Mouse (Mus musculus) CD4-positive naive resting alpha-beta T cell, adult 57 days (primary cell): ENCODE results near the gene Isca1. TPM values are rescaled to one million over a fixed set of nuclear protein-coding genes. Genes with fewer than 3 reads are reported as not detected.

Experiments
- total RNA-seq: library from RNA; stranded (reverse); gene quantifications from one replicate; pipeline ENCODE4 v1.2.4, GENCODE M21; 2023

The Isca1 gene
- total RNA-seq, result 78.3 TPM

GRCm38 (mm10) chr13:59769296-59770163, at the start of gene Isca1:
Gene Isca1, minus strand, starts transcription at chr13:59769810.

GRCm38 (mm10) chr13:59782145-59782544, 12.5 kb upstream of the Isca1 start, which contains the start of gene Gm49354:
Gene Gm49354, minus strand, starts transcription at chr13:59782245.

GRCm38 (mm10) chr13:59746711-59747110, 22.9 kb downstream of the Isca1 start, which contains the start of gene 1700014D04Rik:
Gene 1700014D04Rik, minus strand, starts transcription at chr13:59746752.

GRCm38 (mm10) chr13:59731652-59732051, 38.0 kb downstream of the Isca1 start, which contains the start of gene Spata31d1d:
Gene Spata31d1d, minus strand, starts transcription at chr13:59731752.

GRCm38 (mm10) chr13:59711984-59712383, 57.6 kb downstream of the Isca1 start, which contains the start of gene Spata31d1b:
Gene Spata31d1b, plus strand, starts transcription at chr13:59712284.

GRCm38 (mm10) chr13:59710230-59710629, 59.4 kb downstream of the Isca1 start, which contains the start of gene Spata31d1a:
Gene Spata31d1a, minus strand, starts transcription at chr13:59710330.

Other genes with a start within 250 kb of the Isca1 start
- 53.5 TPM for gene Agtpbp1, start 184.6 kb downstream of the Isca1 start, total RNA-seq
- gene Naa35, start 184.6 kb downstream of the Isca1 start, total RNA-seq, result 72.0 TPM
- 46.7 TPM for gene Golm1, start 94.0 kb downstream of the Isca1 start, total RNA-seq
- gene 4921517D22Rik, start 75.7 kb downstream of the Isca1 start, total RNA-seq, result not detected
- not detected for gene Spata31d1a, start 59.5 kb downstream of the Isca1 start, total RNA-seq
- gene Spata31d1b, start 57.5 kb downstream of the Isca1 start, total RNA-seq, result not detected
- not detected for gene Spata31d1d, start 38.1 kb downstream of the Isca1 start, total RNA-seq
- not detected for gene 1700014D04Rik, start 23.1 kb downstream of the Isca1 start, total RNA-seq
- not detected for gene Gm49354, start 12.4 kb upstream of the Isca1 start, total RNA-seq
- gene Tut7, start 53.3 kb upstream of the Isca1 start, total RNA-seq, result 213 TPM